Mouse (Mus musculus): ENCODE results near the gene Magi1. TPM values are rescaled to one million over a fixed set of nuclear protein-coding genes. Genes with fewer than 3 reads are reported as not detected.

Gene Magi1
- total RNA-seq, 2 experiments from 2014 or later, result 87.2 to 87.4 TPM

- no peak for DNase-seq
- intact Hi-C loops (cut with DNase I), result no loop called here
Observed at GRCm38 (mm10) chr6:94164753-94165536, 118.8 kb downstream of the Magi1 start.

GRCm38 (mm10) chr6:94163325-94163995, 120.3 kb downstream of the Magi1 start:
- intact Hi-C loops (cut with DNase I), result no loop called here

GRCm38 (mm10) chr6:94162918-94163317, 120.8 kb downstream of the Magi1 start:
- DNase-seq, result no peak
- intact Hi-C loops (cut with DNase I), result no loop called here

More at GRCm38 (mm10) chr6:94163325-94163995, 120.3 kb downstream of the Magi1 start:
- DNase-seq, result no peak

- DNase-seq, result no peak
- intact Hi-C loops (cut with DNase I), result no loop called here
Observed at GRCm38 (mm10) chr6:94159256-94159655, 124.5 kb downstream of the Magi1 start.

- no peak for DNase-seq
- intact Hi-C loops (cut with DNase I), result no loop called here
Observed at GRCm38 (mm10) chr6:94158119-94158848, 125.4 kb downstream of the Magi1 start.

GRCm38 (mm10) chr6:94155996-94156395, 127.7 kb downstream of the Magi1 start:
- no peak for DNase-seq
- intact Hi-C loops (cut with DNase I), result no loop called here

- DNase-seq, result no peak
- intact Hi-C loops (cut with DNase I), result no loop called here
Observed at GRCm38 (mm10) chr6:94154854-94155601, 128.7 kb downstream of the Magi1 start.

- DNase-seq, result no peak
- intact Hi-C loops (cut with DNase I), result no loop called here
Observed at GRCm38 (mm10) chr6:94152881-94153280, 130.8 kb downstream of the Magi1 start.

- no peak for DNase-seq
- intact Hi-C loops (cut with DNase I), result no loop called here
Observed at GRCm38 (mm10) chr6:94150876-94151275, 132.8 kb downstream of the Magi1 start.

- intact Hi-C loops (cut with DNase I), result no loop called here
- DNase-seq, result no peak
Observed at GRCm38 (mm10) chr6:94149800-94150199, 133.9 kb downstream of the Magi1 start.

GRCm38 (mm10) chr6:94146206-94146493, 137.6 kb downstream of the Magi1 start:
- intact Hi-C loops (cut with DNase I), result no loop called here

GRCm38 (mm10) chr6:94145430-94146205, 138.1 kb downstream of the Magi1 start:
- peak; percentile 72 for DNase-seq
- intact Hi-C loops (cut with DNase I), result no loop called here

More at GRCm38 (mm10) chr6:94146206-94146493, 137.6 kb downstream of the Magi1 start:
- no peak for DNase-seq

GRCm38 (mm10) chr6:94142493-94142892, 141.2 kb downstream of the Magi1 start:
- intact Hi-C loops (cut with DNase I), result no loop called here
- DNase-seq, result no peak

- intact Hi-C loops (cut with DNase I), result no loop called here
- no peak for DNase-seq
Observed at GRCm38 (mm10) chr6:94141496-94141895, 142.2 kb downstream of the Magi1 start.

- intact Hi-C loops (cut with DNase I), result no loop called here
- no peak for DNase-seq
Observed at GRCm38 (mm10) chr6:94139952-94140414, 143.7 kb downstream of the Magi1 start.

GRCm38 (mm10) chr6:94136693-94137092, 147.0 kb downstream of the Magi1 start:
- intact Hi-C loops (cut with DNase I), result no loop called here
- DNase-seq, result no peak

- no peak for DNase-seq
- intact Hi-C loops (cut with DNase I), result no loop called here
Observed at GRCm38 (mm10) chr6:94134159-94134558, 149.6 kb downstream of the Magi1 start.

- DNase-seq, result no peak
- intact Hi-C loops (cut with DNase I), result no loop called here
Observed at GRCm38 (mm10) chr6:94131999-94132398, 151.7 kb downstream of the Magi1 start.

- intact Hi-C loops (cut with DNase I), result no loop called here
Observed at GRCm38 (mm10) chr6:94130389-94130788, 153.3 kb downstream of the Magi1 start.

GRCm38 (mm10) chr6:94126763-94127162, 157.0 kb downstream of the Magi1 start:
- intact Hi-C loops (cut with DNase I), result no loop called here
- DNase-seq, result no peak

More at GRCm38 (mm10) chr6:94130389-94130788, 153.3 kb downstream of the Magi1 start:
- no peak for DNase-seq
